Mouse (Mus musculus) hindbrain, embryonic 13.5 days (tissue): ENCODE measurements at regions not wholly inside any gene's neighbourhood (a gene's known extent, or its start where the extent isn't known, plus 50 kb on each side); places are given as distances from the start of the nearest gene placed in this dataset.

Experiments used
- ATAC-seq: fragments of 200-750 bp; cut with Nextera tagmentation; 2 replicates; pipeline ENCODE4 v1.8.0; 2017; ENCODE audit warnings: moderate TSS enrichment; ENCODE audit not compliant: low FRiP score
- H3K27ac ChIP-seq: fragments of 300-500 bp; sonication (generic); 2 replicates; pipeline ENCODE4 v1.5.1; 2015; ENCODE audit warnings: inconsistent platforms, mild to moderate bottlenecking, moderate library complexity
- H3K27me3 ChIP-seq: fragments of 300-500 bp; sonication (generic); 2 replicates; pipeline ENCODE4 v1.6.1; 2015; ENCODE audit warnings: mild to moderate bottlenecking, inconsistent platforms
- H3K36me3 ChIP-seq: fragments of 300-500 bp; sonication (generic); 2 replicates; pipeline ENCODE4 v1.6.1; 2015; ENCODE audit warnings: mild to moderate bottlenecking, inconsistent platforms
- H3K4me1 ChIP-seq: fragments of 300-500 bp; sonication (generic); replicated peaks from 2 replicates; pipeline ENCODE4 v1.6.1; 2015; ENCODE audit warnings: inconsistent platforms
- H3K4me2 ChIP-seq: fragments of 300-500 bp; sonication (generic); 2 replicates; pipeline ENCODE4 v1.6.1; 2015; ENCODE audit warnings: inconsistent platforms, mild to moderate bottlenecking, moderate library complexity
- H3K4me3 ChIP-seq: fragments of 300-500 bp; sonication (generic); 2 replicates; pipeline ENCODE4 v1.5.1; 2015; ENCODE audit warnings: mild to moderate bottlenecking, inconsistent platforms
- H3K9ac ChIP-seq: fragments of 300-500 bp; sonication (generic); 2 replicates; pipeline ENCODE4 v1.6.1; 2015; ENCODE audit warnings: mild to moderate bottlenecking, inconsistent platforms
- H3K9me3 ChIP-seq: fragments of 300-500 bp; sonication (generic); 2 replicates; pipeline ENCODE4 v1.6.1; 2016; ENCODE audit warnings: inconsistent platforms
- WGBS: fragments of 180-500 bp; shearing (Covaris S2); methylation state at CpG from one replicate; pipeline ENCODE4 v1.1.7; 2015; 5-methylcytosine and 5-hydroxymethylcytosine counted together

DNA sequence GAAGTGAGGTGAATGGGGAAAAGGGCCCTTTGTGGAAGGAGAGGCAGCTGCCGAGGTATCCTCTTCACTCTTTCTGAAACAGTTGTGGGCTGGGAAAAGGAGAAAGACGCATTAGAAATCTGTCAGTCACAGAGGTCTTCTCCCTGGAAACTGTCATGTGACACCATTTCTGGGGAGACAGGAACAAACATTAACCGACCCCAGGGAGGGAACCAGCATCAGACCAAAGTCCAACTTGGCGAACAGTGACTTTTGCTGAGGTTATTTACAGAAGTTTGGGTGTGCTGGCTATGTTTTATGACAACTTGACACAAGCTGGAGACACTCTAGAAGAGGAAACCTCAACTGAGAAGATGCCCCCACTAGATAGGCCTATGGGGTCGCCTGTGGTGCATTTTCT is 506.9 kb downstream of the Tshz3 start:
- Histone ChIP-seq H3K4me1 (no peaks in the 10 kb centered on the region), H3K27me3 (no peaks in the 10 kb centered on the region), H3K27ac (no peak overlapping the region), H3K4me3 (no peak overlapping the region), H3K9ac (no peak overlapping the region), H3K9me3 (no peaks in the 10 kb centered on the region), H3K4me2 (no peak overlapping the region), H3K36me3 (no peaks in the 10 kb centered on the region)
- no peak for ATAC-seq
- 63% methylated on average over 5 of the region's 5 CpGs for WGBS

- Histone ChIP-seq H3K27ac (no peak overlapping the region), H3K9me3 (no peaks in the 10 kb centered on the region), H3K27me3 (0 out of 2 replicates have a peak, but pooled peaks cover 3% of the 10 kb centered on the region), H3K9ac (no peak overlapping the region), H3K4me2 (no peak overlapping the region), H3K36me3 (no peaks in the 10 kb centered on the region), H3K4me1 (peaks cover 8% of the 10 kb centered on the region), H3K4me3 (no peak overlapping the region)
- no peak for ATAC-seq
- WGBS: 88% methylated on average over 7 of the region's 7 CpGs
These were observed 510.4 kb downstream of the Tshz3 start for GRCm38 (mm10) chr7:37208305-37208704.

- peak overlapping the region; percentile 31; the same call in 1 of the 2 replicates for H3K4me2 ChIP-seq
- 29% methylated on average over 3 of the region's 3 CpGs for WGBS
- H3K4me1 ChIP-seq: peaks cover 16% of the 10 kb centered on the region
These were observed 515.8 kb downstream of the Tshz3 start for GRCm38 (mm10) chr7:37213751-37214181.

DNA sequence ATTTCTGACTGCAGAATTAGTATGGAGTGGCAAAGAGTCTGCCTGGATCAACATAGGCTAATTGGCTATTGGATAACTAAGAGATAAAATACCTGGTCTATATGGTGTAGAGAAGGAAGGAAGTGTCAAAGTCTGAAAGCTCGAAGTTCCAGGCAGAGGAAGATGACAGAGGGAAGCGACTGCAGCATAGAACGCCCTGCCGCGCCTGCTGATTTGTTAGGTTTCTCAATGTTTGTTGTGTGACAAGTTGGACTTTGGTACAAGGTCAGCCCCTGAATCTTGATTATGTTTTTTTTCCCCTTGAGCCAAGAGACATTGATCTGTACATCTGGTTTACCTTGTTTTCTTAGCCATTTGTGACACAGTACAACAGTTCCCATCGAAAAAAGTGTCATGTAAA is 517.6 kb downstream of the Tshz3 start:
- no peak overlapping the region for H3K9ac ChIP-seq
- 83% methylated on average over 6 of the region's 6 CpGs for WGBS
- 0 out of 2 replicates have a peak, but pooled peaks cover 3% of the 10 kb centered on the region for H3K27me3 ChIP-seq
- no peak overlapping the region for H3K4me2 ChIP-seq
- no peaks in the 10 kb centered on the region for H3K36me3 ChIP-seq
- H3K4me1 ChIP-seq: peaks cover 16% of the 10 kb centered on the region
- no peak overlapping the region for H3K27ac ChIP-seq
- no peak overlapping the region for H3K4me3 ChIP-seq
- no peak for ATAC-seq
- no peaks in the 10 kb centered on the region for H3K9me3 ChIP-seq

More at GRCm38 (mm10) chr7:37213751-37214181, 515.8 kb downstream of the Tshz3 start:
- Histone ChIP-seq H3K9ac (no peak overlapping the region), H3K36me3 (no peaks in the 10 kb centered on the region), H3K27ac (no peak overlapping the region), H3K9me3 (no peaks in the 10 kb centered on the region), H3K27me3 (0 out of 2 replicates have a peak, but pooled peaks cover 3% of the 10 kb centered on the region), H3K4me3 (no peak overlapping the region)
- no peak for ATAC-seq

DNA sequence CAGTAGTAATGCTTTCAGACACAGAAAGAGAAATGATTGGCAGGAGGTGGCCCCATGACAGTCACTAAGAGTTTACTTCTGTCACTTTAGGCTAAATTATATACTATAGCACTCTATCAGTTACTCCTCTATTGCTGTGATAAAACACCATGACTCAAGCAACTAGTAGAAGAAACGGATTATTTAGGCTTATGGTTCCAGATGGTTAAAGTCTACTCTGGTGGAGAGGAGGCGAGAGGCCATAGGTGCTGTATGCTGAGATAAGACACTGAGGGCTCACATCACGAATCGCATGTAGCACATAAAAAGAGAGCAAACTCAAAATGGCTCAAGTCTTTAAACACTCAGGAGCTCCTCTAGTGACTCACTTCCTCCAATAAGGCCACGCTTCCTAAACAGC is 522.6 kb downstream of the Tshz3 start:
- Histone ChIP-seq H3K27me3 (no peaks in the 10 kb centered on the region), H3K9ac (no peak overlapping the region), H3K36me3 (no peaks in the 10 kb centered on the region), H3K4me3 (no peak overlapping the region), H3K27ac (no peak overlapping the region), H3K4me2 (no peak overlapping the region), H3K4me1 (no peaks in the 10 kb centered on the region), H3K9me3 (0 out of 2 replicates have a peak, but pooled peaks cover 3% of the 10 kb centered on the region)
- 94% methylated on average over 5 of the region's 5 CpGs for WGBS
- no peak for ATAC-seq

DNA sequence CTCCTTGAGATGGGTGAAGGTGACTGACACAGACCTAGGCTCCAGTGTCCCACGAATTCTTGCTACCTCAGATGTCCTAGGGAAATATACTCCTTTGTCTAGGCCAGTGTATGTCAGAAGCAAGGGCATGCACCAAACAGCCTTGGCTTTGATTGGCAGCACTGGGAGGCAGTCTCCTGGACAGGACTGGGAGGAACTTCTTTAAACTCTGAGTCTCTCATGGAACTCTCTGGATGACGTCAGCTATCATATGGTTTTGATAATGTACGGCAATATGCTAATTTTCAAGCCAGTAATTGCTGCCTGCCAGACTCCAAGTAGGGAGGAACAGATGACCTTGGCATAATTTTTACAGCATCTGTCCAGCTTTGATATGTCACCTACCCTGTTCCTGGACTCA is 528.5 kb downstream of the Tshz3 start:
- H3K9ac ChIP-seq: no peak overlapping the region
- H3K4me1 ChIP-seq: no peaks in the 10 kb centered on the region
- no peak overlapping the region for H3K4me3 ChIP-seq
- no peak for ATAC-seq
- H3K27ac ChIP-seq: no peak overlapping the region
- H3K4me2 ChIP-seq: no peak overlapping the region
- H3K36me3 ChIP-seq: no peaks in the 10 kb centered on the region
- H3K27me3 ChIP-seq: no peaks in the 10 kb centered on the region
- WGBS: 70% methylated on average over 3 of the region's 3 CpGs
- H3K9me3 ChIP-seq: 0 out of 2 replicates have a peak, but pooled peaks cover 3% of the 10 kb centered on the region

DNA sequence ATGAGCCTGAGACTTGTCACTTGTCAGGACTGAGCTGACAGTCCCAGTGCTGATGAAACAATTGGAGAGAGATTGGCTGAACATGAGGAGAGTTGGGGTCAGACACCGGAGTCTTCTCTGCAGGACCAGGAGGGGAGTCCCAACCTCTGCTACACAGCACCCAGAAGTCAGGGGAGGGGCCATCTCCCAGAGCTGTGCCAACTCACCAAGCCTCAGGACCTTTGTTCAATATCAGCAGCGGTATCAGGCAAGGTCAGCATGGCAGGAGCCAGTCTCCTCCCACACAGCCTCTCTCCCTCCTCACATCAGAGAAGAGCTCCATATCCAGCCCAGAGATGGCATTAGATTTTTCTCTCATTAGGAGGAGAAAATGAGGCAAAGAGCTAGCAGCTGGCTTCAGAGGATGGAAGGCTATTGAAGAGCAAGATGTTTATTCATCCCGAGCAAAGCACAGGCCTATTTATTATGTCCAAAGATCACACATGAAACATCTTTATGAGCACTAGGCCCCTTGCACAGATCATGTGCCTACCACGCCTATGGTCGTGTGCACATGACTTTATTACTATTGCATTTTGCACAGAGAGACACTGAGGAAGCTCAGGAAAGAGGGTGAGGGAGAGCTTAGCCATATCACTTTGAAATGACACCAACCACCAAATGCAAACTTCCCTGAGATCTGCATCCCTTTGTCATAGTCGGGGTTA is 532.9 kb downstream of the Tshz3 start:
- H3K9ac ChIP-seq: no peak overlapping the region
- WGBS: 81% methylated on average over 6 of the region's 6 CpGs
- no peaks in the 10 kb centered on the region for H3K27me3 ChIP-seq
- no peaks in the 10 kb centered on the region for H3K4me1 ChIP-seq
- H3K9me3 ChIP-seq: no peaks in the 10 kb centered on the region
- no peaks in the 10 kb centered on the region for H3K36me3 ChIP-seq
- H3K4me2 ChIP-seq: no peak overlapping the region
- ATAC-seq: no peak
- no peak overlapping the region for H3K4me3 ChIP-seq
- no peak overlapping the region for H3K27ac ChIP-seq

DNA sequence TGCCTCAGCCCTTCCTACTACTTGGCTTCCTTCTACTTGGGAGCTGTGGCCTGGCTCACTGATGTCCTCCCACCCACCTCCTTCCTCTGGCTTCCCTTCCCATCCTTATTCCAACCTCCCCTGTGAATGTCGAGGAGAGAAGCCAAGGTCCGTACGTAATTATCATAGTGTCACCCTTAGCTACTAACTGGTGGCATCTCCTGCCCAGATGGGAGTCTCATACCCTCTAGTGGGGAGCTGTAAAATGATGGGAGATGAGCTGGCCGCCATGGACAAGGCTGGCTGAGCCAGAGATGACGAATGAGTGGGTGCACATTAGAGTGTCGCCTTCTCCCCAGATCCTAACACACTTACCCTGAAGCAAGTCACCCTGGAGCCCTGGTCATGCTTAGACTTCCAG is 532.6 kb downstream of the Zfp536 start:
- H3K36me3 ChIP-seq: no peaks in the 10 kb centered on the region
- H3K4me3 ChIP-seq: no peak overlapping the region
- 86% methylated on average over 6 of the region's 6 CpGs for WGBS
- no peaks in the 10 kb centered on the region for H3K4me1 ChIP-seq
- no peak for ATAC-seq
- no peak overlapping the region for H3K27ac ChIP-seq
- no peaks in the 10 kb centered on the region for H3K27me3 ChIP-seq
- H3K9me3 ChIP-seq: no peaks in the 10 kb centered on the region
- no peak overlapping the region for H3K9ac ChIP-seq
- H3K4me2 ChIP-seq: no peak overlapping the region

- 56% methylated on average over 7 of the region's 7 CpGs for WGBS
- Histone ChIP-seq H3K9ac (no peak overlapping the region), H3K9me3 (no peaks in the 10 kb centered on the region), H3K4me3 (no peak overlapping the region), H3K36me3 (no peaks in the 10 kb centered on the region), H3K4me2 (no peak overlapping the region), H3K27me3 (no peaks in the 10 kb centered on the region), H3K27ac (no peak overlapping the region), H3K4me1 (no peaks in the 10 kb centered on the region)
- ATAC-seq: no peak
These were observed 531.7 kb downstream of the Zfp536 start for GRCm38 (mm10) chr7:37241781-37242180.

GRCm38 (mm10) chr7:37242476-37242875 is 531.0 kb downstream of the Zfp536 start:
- 86% methylated on average over 8 of the region's 8 CpGs for WGBS
- no peaks in the 10 kb centered on the region for H3K27me3 ChIP-seq
- H3K4me2 ChIP-seq: no peak overlapping the region
- H3K4me1 ChIP-seq: no peaks in the 10 kb centered on the region
- ATAC-seq: no peak
- H3K36me3 ChIP-seq: no peaks in the 10 kb centered on the region
- H3K27ac ChIP-seq: no peak overlapping the region
- no peak overlapping the region for H3K9ac ChIP-seq
- no peaks in the 10 kb centered on the region for H3K9me3 ChIP-seq
- no peak overlapping the region for H3K4me3 ChIP-seq

DNA sequence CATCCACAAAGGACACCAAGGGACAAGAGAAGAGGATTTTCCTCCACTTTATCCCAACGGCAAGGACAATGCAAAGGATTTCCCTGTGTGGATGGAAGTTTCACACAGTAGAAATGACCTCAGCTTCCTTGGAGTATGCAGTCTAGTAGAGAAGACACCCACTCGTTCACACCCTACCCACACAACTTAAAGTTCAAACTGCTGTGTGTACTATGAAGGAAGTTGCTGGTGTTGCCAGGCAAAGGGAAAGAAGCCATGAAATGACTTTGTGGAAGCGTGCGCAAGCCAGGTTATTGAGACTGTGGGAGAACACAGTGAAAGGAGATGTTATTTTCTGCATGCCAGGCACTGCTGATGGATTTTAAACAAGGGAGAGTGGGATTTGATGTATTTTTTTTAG is 527.3 kb downstream of the Zfp536 start:
- Histone ChIP-seq H3K9me3 (no peaks in the 10 kb centered on the region; the same call in 1 of the 2 replicates), H3K4me3 (no peak overlapping the region), H3K4me1 (no peaks in the 10 kb centered on the region), H3K27ac (no peak overlapping the region), H3K36me3 (no peaks in the 10 kb centered on the region), H3K27me3 (no peaks in the 10 kb centered on the region), H3K9ac (no peak overlapping the region), H3K4me2 (no peak overlapping the region)
- 85% methylated on average over 4 of the region's 4 CpGs for WGBS
- no peak for ATAC-seq

- no peak overlapping the region for H3K9ac ChIP-seq
- no peak for ATAC-seq
- H3K9me3 ChIP-seq: peaks cover 8% of the 10 kb centered on the region
- no peaks in the 10 kb centered on the region for H3K36me3 ChIP-seq
- no peak overlapping the region for H3K4me3 ChIP-seq
- 84% methylated on average over 9 of the region's 9 CpGs for WGBS
- no peak overlapping the region for H3K4me2 ChIP-seq
- H3K4me1 ChIP-seq: 0 out of 2 replicates have a peak, but pooled peaks cover 4% of the 10 kb centered on the region
- no peak overlapping the region for H3K27ac ChIP-seq
- H3K27me3 ChIP-seq: no peaks in the 10 kb centered on the region
These were observed 519.0 kb downstream of the Zfp536 start for GRCm38 (mm10) chr7:37254431-37254830.

- WGBS: 60% methylated on average over 3 of the region's 3 CpGs
- Histone ChIP-seq H3K27ac (no peak overlapping the region), H3K36me3 (no peaks in the 10 kb centered on the region), H3K4me2 (no peak overlapping the region), H3K9me3 (peaks cover 8% of the 10 kb centered on the region), H3K27me3 (no peaks in the 10 kb centered on the region), H3K9ac (no peak overlapping the region), H3K4me3 (no peak overlapping the region), H3K4me1 (0 out of 2 replicates have a peak, but pooled peaks cover 4% of the 10 kb centered on the region)
- ATAC-seq: no peak
These were observed 517.6 kb downstream of the Zfp536 start for GRCm38 (mm10) chr7:37255840-37256239.
